Mouse (Mus musculus) T-helper 2 cell (primary cell): ENCODE measurements around the gene Ston1.

Source experiments
- in situ Hi-C: fragments of 300-600 bp; cut with MboI, MseI; formaldehyde crosslinking; loops from one replicate; pipeline ENCODE4 v1.15.1; 2025; ENCODE audit warnings: high pct_unique_total_duplicates

Ston1 gene

GRCm38 (mm10) chr17:88668452-88668851 lies 71.0 kb downstream of the Ston1 start, which contains the start of gene Gtf2a1l:
Gene Gtf2a1l (plus strand): TSS chr17:88668660.
- in situ Hi-C loops, result loop anchor here (10.0 to 25.0 kb wide), 2 partner anchors 1046 to 1844 kb away; no protein-coding TSS in a partner anchor

- in situ Hi-C loops, result loop anchor here (10.0 to 25.0 kb wide), 2 partner anchors 1045 to 1842 kb away; no protein-coding TSS in a partner anchor
Observed at GRCm38 (mm10) chr17:88669921-88670320, 72.4 kb downstream of the Ston1 start.

GRCm38 (mm10) chr17:88670800-88671199 lies 73.3 kb downstream of the Ston1 start:
- in situ Hi-C loops, result loop anchor here (25.0 kb wide), 1 partner anchor 1842 kb away; no protein-coding TSS in a partner anchor

GRCm38 (mm10) chr17:88675310-88676309 lies 78.1 kb downstream of the Ston1 start:
- in situ Hi-C loops, result no loop called here

- in situ Hi-C loops, result no loop called here
Observed at GRCm38 (mm10) chr17:88688226-88688625, 90.7 kb downstream of the Ston1 start.

GRCm38 (mm10) chr17:88696656-88697333 lies 99.3 kb downstream of the Ston1 start:
- in situ Hi-C loops, result no loop called here

- in situ Hi-C loops, result loop anchor here (5.0 kb wide), 1 partner anchor 36 kb away; no protein-coding TSS in a partner anchor
Observed at GRCm38 (mm10) chr17:88700901-88701300, 103.4 kb downstream of the Ston1 start.

GRCm38 (mm10) chr17:88702345-88702744 lies 104.9 kb downstream of the Ston1 start:
- in situ Hi-C loops, result loop anchor here (5.0 kb wide), 1 partner anchor 35 kb away; no protein-coding TSS in a partner anchor

GRCm38 (mm10) chr17:88703112-88703511 lies 105.6 kb downstream of the Ston1 start:
- in situ Hi-C loops, result loop anchor here (5.0 kb wide), 1 partner anchor 34 kb away; no protein-coding TSS in a partner anchor

- in situ Hi-C loops, result no loop called here
Observed at GRCm38 (mm10) chr17:88706231-88706649, 108.8 kb downstream of the Ston1 start.
